21 mouse cellular contexts compared by ENCODE assay signal in the genomic region with DNA sequence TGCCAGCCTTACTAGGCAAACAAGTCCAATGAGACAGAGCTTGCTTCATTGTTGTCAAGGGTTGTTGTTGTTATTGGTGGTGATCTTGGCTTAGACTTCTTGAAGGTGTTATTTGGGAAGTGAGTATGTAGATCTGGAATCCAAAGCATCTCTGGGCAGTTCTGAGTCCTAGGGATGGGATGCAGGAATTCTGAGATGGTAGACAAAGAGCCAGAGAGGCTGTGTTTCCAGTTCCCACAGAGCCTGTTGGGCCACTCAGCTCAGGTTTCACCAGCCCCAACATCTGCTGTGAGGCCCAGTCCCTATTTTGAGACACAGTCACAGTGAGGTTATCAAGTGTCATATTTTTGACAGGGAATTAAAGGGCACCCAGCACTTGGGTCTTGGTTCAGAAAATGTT.
DNase-seq lines count a peak whose midpoint lies in the region; ATAC-seq and TF ChIP-seq lines count a peak whose summit lies in the region.
"Had no signal": no experiment of that assay in that cellular context is flagged by ENCODE, and none has a peak within 500 bp of the region (broad histone marks: within the 10 kb centered on the region; RNA-seq: fewer than 3 reads in every experiment).

No protein-coding gene starts in this region.

- no peaks in the 10 kb centered on the region for H3K36me3 ChIP-seq in hindbrain, embryonic 10.5 days
- no peaks in the 10 kb centered on the region for H3K36me3 ChIP-seq in hindbrain, embryonic 13.5 days
- H3K36me3 ChIP-seq in liver, postnatal 0 days (replicated peaks; ENCODE audit: insufficient read depth, low read length) = no peaks in the 10 kb centered on the region
- no peaks in the 10 kb centered on the region for H3K36me3 ChIP-seq in forebrain, embryonic 12.5 days (replicated peaks)

- TF ChIP-seq CTCF in gastrocnemius, adult 2 months (IDR thresholded peaks at IDR 0.05) = no peak
- no peak for TF ChIP-seq CTCF in liver, postnatal 0 days (IDR thresholded peaks at IDR 0.05; ENCODE audit: low read depth)

- intact Hi-C loops in gastrocnemius, adult 2 months (cut with DNase I) = loop anchor here (5.0 to 10.0 kb wide), 2 partner anchors 36 to 79 kb away; no protein-coding TSS in a partner anchor
- intact Hi-C loops in gastrocnemius, postnatal 14 days (cut with DNase I; ENCODE audit: low total_unique reads) = no loop called here

- peak; percentile 70 for DNase-seq in gastrocnemius, adult 2 months
- DNase-seq in gastrocnemius, postnatal 14 days = no peak
- peak; percentile 8 for DNase-seq in hindbrain, embryonic 10.5 days (ENCODE audit: low spot score)
- peak; percentile 27 for DNase-seq in ZHBTc4 (ENCODE audit: low read depth, low spot score)
- peak; percentile 54 for DNase-seq in fibroblast of lung, adult 2 months (ENCODE audit: low read depth)
- DNase-seq in liver, postnatal 0 days = no peak
- DNase-seq: adrenal gland, postnatal 14 days; cerebellum, adult 9-11 months; kidney, adult 11 months; liver; lung, adult 18-20 months; right cerebral cortex, postnatal 25 days had no signal

- no peaks in the 10 kb centered on the region for H3K9me3 ChIP-seq in hindbrain, embryonic 10.5 days
- no peaks in the 10 kb centered on the region for H3K9me3 ChIP-seq in hindbrain, embryonic 13.5 days
- no peaks in the 10 kb centered on the region for H3K9me3 ChIP-seq in liver, postnatal 0 days (ENCODE audit: low read length)
- no peaks in the 10 kb centered on the region for H3K9me3 ChIP-seq in forebrain, embryonic 12.5 days
- H3K9me3 ChIP-seq: megakaryocyte, embryonic 14.5 days had no signal

- ATAC-seq in hindbrain, embryonic 13.5 days (ENCODE audit: low FRiP score) = no peak
- no peak for ATAC-seq in liver, postnatal 0 days
- no peak for ATAC-seq in forebrain, embryonic 12.5 days (ENCODE audit: low FRiP score)
- ATAC-seq: forebrain, embryonic 16.5 days; midbrain, embryonic 16.5 days had no signal

- H3K27me3 ChIP-seq in hindbrain, embryonic 10.5 days (ENCODE audit: insufficient read depth, poor library complexity, severe bottlenecking) = no peaks in the 10 kb centered on the region
- H3K27me3 ChIP-seq in hindbrain, embryonic 13.5 days = no peaks in the 10 kb centered on the region
- no peaks in the 10 kb centered on the region for H3K27me3 ChIP-seq in liver, postnatal 0 days (ENCODE audit: insufficient read depth, low read length)
- no peaks in the 10 kb centered on the region for H3K27me3 ChIP-seq in forebrain, embryonic 12.5 days
- H3K27me3 ChIP-seq: CH12.LX; megakaryocyte, embryonic 14.5 days had no signal

- no peak for TF ChIP-seq EP300 in liver, postnatal 0 days (IDR thresholded peaks at IDR 0.05; ENCODE audit: low read depth)

- peaks cover 17% of the 10 kb centered on the region for H3K4me1 ChIP-seq in hindbrain, embryonic 10.5 days (replicated peaks)
- H3K4me1 ChIP-seq in hindbrain, embryonic 13.5 days (replicated peaks) = no peaks in the 10 kb centered on the region; the same call in 1 of the 2 replicates
- no peaks in the 10 kb centered on the region for H3K4me1 ChIP-seq in liver, postnatal 0 days (ENCODE audit: insufficient read depth)
- H3K4me1 ChIP-seq in forebrain, embryonic 12.5 days = no peaks in the 10 kb centered on the region
- H3K4me1 ChIP-seq: megakaryocyte, embryonic 14.5 days had no signal

- H3K4me2 ChIP-seq in hindbrain, embryonic 13.5 days = no peak overlapping the region
- H3K4me2 ChIP-seq in liver, postnatal 0 days (ENCODE audit: low read depth, low read length) = no peak overlapping the region
- H3K4me2 ChIP-seq in forebrain, embryonic 12.5 days = no peak overlapping the region

- H3K4me3 ChIP-seq in gastrocnemius, adult 2 months = no peak overlapping the region
- no peak overlapping the region for H3K4me3 ChIP-seq in hindbrain, embryonic 10.5 days
- H3K4me3 ChIP-seq in hindbrain, embryonic 13.5 days = no peak overlapping the region
- H3K4me3 ChIP-seq in liver, postnatal 0 days (ENCODE audit: low read depth, low read length) = no peak overlapping the region
- no peak overlapping the region for H3K4me3 ChIP-seq in forebrain, embryonic 12.5 days (replicated peaks)
- H3K4me3 ChIP-seq: erythroblast, embryonic 14.5 days; megakaryocyte, embryonic 14.5 days had no signal

- H3K9ac ChIP-seq in hindbrain, embryonic 13.5 days = no peak overlapping the region
- no peak overlapping the region for H3K9ac ChIP-seq in liver, postnatal 0 days (replicated peaks)
- H3K9ac ChIP-seq in forebrain, embryonic 12.5 days = no peak overlapping the region

- peak overlapping the region; percentile 85 for H3K27ac ChIP-seq in gastrocnemius, adult 2 months
- H3K27ac ChIP-seq in hindbrain, embryonic 10.5 days = no peak overlapping the region
- no peak overlapping the region for H3K27ac ChIP-seq in hindbrain, embryonic 13.5 days
- H3K27ac ChIP-seq in liver, postnatal 0 days (ENCODE audit: low read depth) = no peak overlapping the region
- no peak overlapping the region for H3K27ac ChIP-seq in forebrain, embryonic 12.5 days
- H3K27ac ChIP-seq: kidney, postnatal 0 days; stomach, postnatal 0 days had no signal

Comparison
In these comparisons a context has a peak if more than half of its experiments do, and no peak if none do; other contexts are left out.
1. DNase-seq: peak in gastrocnemius, adult 2 months (single experiment), hindbrain, embryonic 10.5 days (single experiment), ZHBTc4 (single experiment) and fibroblast of lung, adult 2 months (single experiment); none in gastrocnemius, postnatal 14 days (single experiment) and liver, postnatal 0 days (single experiment).